Mouse (Mus musculus): Measurements from ENCODE around the gene Gpi1. TPM values are rescaled to one million over a fixed set of nuclear protein-coding genes. Genes with fewer than 3 reads are reported as not detected.
A peak's percentile ranks its signal among the peaks of the same experiment; 100 is the strongest.

Gpi1 gene
- polyA plus RNA-seq, 1 experiment = 396 TPM

- H3K79me2 ChIP-seq (ENCODE audit: control insufficient read depth, insufficient read depth) = peaks cover 63% of the 10 kb centered on the region
- H3K36me3 ChIP-seq (ENCODE audit: control insufficient read depth, insufficient read depth) = peaks cover 51% of the 10 kb centered on the region
- TF ChIP-seq FOSL1 (IDR thresholded peaks at IDR 0.05; ENCODE audit: insufficient read depth, low read length, poor library complexity, severe bottlenecking) (no peak), MYOD1 (IDR thresholded peaks at IDR 0.05; ENCODE audit: control insufficient read depth, insufficient read length, low read depth) (no peak), USF1 (IDR thresholded peaks at IDR 0.05; ENCODE audit: low read depth) (no peak), MYOG (IDR thresholded peaks at IDR 0.05; ENCODE audit: control insufficient read depth, extremely low read depth, insufficient read length) (no peak), CTCF (IDR thresholded peaks at IDR 0.05; ENCODE audit: control insufficient read depth, insufficient read depth, insufficient read length) (no peak), MAX (IDR thresholded peaks at IDR 0.05) (no peak), CEBPB (IDR thresholded peaks at IDR 0.05; ENCODE audit: low read depth) (no peak)
- H3K79me3 ChIP-seq (ENCODE audit: low read depth) = peaks cover 34% of the 10 kb centered on the region
- H3ac ChIP-seq (ENCODE audit: control insufficient read depth, insufficient read length, low read depth) = peak overlapping the region; percentile 41
- peak overlapping the region; percentile 50 for H3K4me3 ChIP-seq (ENCODE audit: insufficient read depth, poor library complexity, severe bottlenecking)
- H3K27me3 ChIP-seq (ENCODE audit: control insufficient read depth, insufficient read depth, insufficient read length) = no peaks in the 10 kb centered on the region
These were observed 1.5 kb downstream of the Gpi1 start for GRCm38 (mm10) chr7:34228641-34229040.

GRCm38 (mm10) chr7:34226846-34227245 lies 3.3 kb downstream of the Gpi1 start:
- H3K4me3 ChIP-seq (ENCODE audit: insufficient read depth, poor library complexity, severe bottlenecking) = no peak overlapping the region
- H3K79me2 ChIP-seq (ENCODE audit: control insufficient read depth, insufficient read depth) = peaks cover 76% of the 10 kb centered on the region
- H3K36me3 ChIP-seq (ENCODE audit: control insufficient read depth, insufficient read depth) = peaks cover 66% of the 10 kb centered on the region
- no peak for TF ChIP-seq CEBPB (IDR thresholded peaks at IDR 0.05; ENCODE audit: low read depth)
- TF ChIP-seq MYOD1 (IDR thresholded peaks at IDR 0.05; ENCODE audit: control insufficient read depth, insufficient read length, low read depth) = no peak
- TF ChIP-seq MYOG (IDR thresholded peaks at IDR 0.05; ENCODE audit: control insufficient read depth, extremely low read depth, insufficient read length) = no peak
- TF ChIP-seq FOSL1 (IDR thresholded peaks at IDR 0.05; ENCODE audit: insufficient read depth, low read length, poor library complexity, severe bottlenecking) = no peak
- TF ChIP-seq CTCF (IDR thresholded peaks at IDR 0.05; ENCODE audit: control insufficient read depth, insufficient read depth, insufficient read length) = no peak
- no peak for TF ChIP-seq MAX (IDR thresholded peaks at IDR 0.05)
- TF ChIP-seq USF1 (IDR thresholded peaks at IDR 0.05; ENCODE audit: low read depth) = no peak
- no peak overlapping the region for H3ac ChIP-seq (ENCODE audit: control insufficient read depth, insufficient read length, low read depth)
- H3K27me3 ChIP-seq (ENCODE audit: control insufficient read depth, insufficient read depth, insufficient read length) = no peaks in the 10 kb centered on the region
- peaks cover 39% of the 10 kb centered on the region for H3K79me3 ChIP-seq (ENCODE audit: low read depth)

- TF ChIP-seq CEBPB (IDR thresholded peaks at IDR 0.05; ENCODE audit: low read depth) = no peak
- Histone ChIP-seq H3K27me3 (ENCODE audit: control insufficient read depth, insufficient read depth, insufficient read length) (no peaks in the 10 kb centered on the region), H3K36me3 (ENCODE audit: control insufficient read depth, insufficient read depth) (peaks cover 72% of the 10 kb centered on the region), H3K79me3 (ENCODE audit: low read depth) (peaks cover 39% of the 10 kb centered on the region), H3K4me3 (ENCODE audit: insufficient read depth, poor library complexity, severe bottlenecking) (no peak overlapping the region), H3ac (ENCODE audit: control insufficient read depth, insufficient read length, low read depth) (no peak overlapping the region), H3K79me2 (ENCODE audit: control insufficient read depth, insufficient read depth) (peaks cover 76% of the 10 kb centered on the region)
These were observed 4.0 kb downstream of the Gpi1 start for GRCm38 (mm10) chr7:34226086-34226485.

DNA sequence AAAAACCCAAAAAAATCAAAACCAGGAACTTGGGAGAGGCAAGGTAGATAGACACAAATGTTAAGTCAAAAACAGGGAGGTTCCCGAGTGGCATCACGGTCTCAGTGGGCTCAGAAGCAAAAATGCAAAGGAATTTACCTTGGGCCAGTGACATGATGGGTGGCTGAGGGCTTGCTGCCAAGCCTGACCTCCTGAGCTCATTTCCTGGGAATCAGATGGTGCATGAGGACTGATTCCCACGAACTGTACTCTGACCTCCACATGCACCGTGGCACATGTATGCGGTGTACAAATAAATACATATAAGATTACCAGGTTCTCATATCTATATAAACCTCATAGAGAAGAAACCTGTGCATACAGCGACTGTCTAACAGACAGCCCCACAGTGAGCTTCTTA lies 5.8 kb downstream of the Gpi1 start:
- H3K79me3 ChIP-seq (ENCODE audit: low read depth) = peaks cover 39% of the 10 kb centered on the region
- peaks cover 67% of the 10 kb centered on the region for H3K79me2 ChIP-seq (ENCODE audit: control insufficient read depth, insufficient read depth)
- H3K4me3 ChIP-seq (ENCODE audit: insufficient read depth, poor library complexity, severe bottlenecking) = no peak overlapping the region
- H3K27me3 ChIP-seq (ENCODE audit: control insufficient read depth, insufficient read depth, insufficient read length) = no peaks in the 10 kb centered on the region
- H3ac ChIP-seq (ENCODE audit: control insufficient read depth, insufficient read length, low read depth) = no peak overlapping the region
- TF ChIP-seq MYOD1 (IDR thresholded peaks at IDR 0.05; ENCODE audit: control insufficient read depth, insufficient read length, low read depth) (no peak), MYOG (IDR thresholded peaks at IDR 0.05; ENCODE audit: control insufficient read depth, extremely low read depth, insufficient read length) (no peak), USF1 (IDR thresholded peaks at IDR 0.05; ENCODE audit: low read depth) (no peak), CEBPB (IDR thresholded peaks at IDR 0.05; ENCODE audit: low read depth) (no peak), MAX (IDR thresholded peaks at IDR 0.05) (no peak)
- H3K36me3 ChIP-seq (ENCODE audit: control insufficient read depth, insufficient read depth) = peaks cover 87% of the 10 kb centered on the region

- TF ChIP-seq CEBPB (IDR thresholded peaks at IDR 0.05; ENCODE audit: low read depth) (no peak), MYOD1 (IDR thresholded peaks at IDR 0.05; ENCODE audit: control insufficient read depth, insufficient read length, low read depth) (no peak), MAX (IDR thresholded peaks at IDR 0.05) (no peak)
- Histone ChIP-seq H3K36me3 (ENCODE audit: control insufficient read depth, insufficient read depth) (peaks cover 89% of the 10 kb centered on the region), H3ac (ENCODE audit: control insufficient read depth, insufficient read length, low read depth) (no peak overlapping the region), H3K79me2 (ENCODE audit: control insufficient read depth, insufficient read depth) (peaks cover 48% of the 10 kb centered on the region), H3K27me3 (ENCODE audit: control insufficient read depth, insufficient read depth, insufficient read length) (no peaks in the 10 kb centered on the region), H3K4me3 (ENCODE audit: insufficient read depth, poor library complexity, severe bottlenecking) (no peak overlapping the region), H3K79me3 (ENCODE audit: low read depth) (peaks cover 21% of the 10 kb centered on the region)
These were observed 7.8 kb downstream of the Gpi1 start for GRCm38 (mm10) chr7:34222340-34222739.

DNA sequence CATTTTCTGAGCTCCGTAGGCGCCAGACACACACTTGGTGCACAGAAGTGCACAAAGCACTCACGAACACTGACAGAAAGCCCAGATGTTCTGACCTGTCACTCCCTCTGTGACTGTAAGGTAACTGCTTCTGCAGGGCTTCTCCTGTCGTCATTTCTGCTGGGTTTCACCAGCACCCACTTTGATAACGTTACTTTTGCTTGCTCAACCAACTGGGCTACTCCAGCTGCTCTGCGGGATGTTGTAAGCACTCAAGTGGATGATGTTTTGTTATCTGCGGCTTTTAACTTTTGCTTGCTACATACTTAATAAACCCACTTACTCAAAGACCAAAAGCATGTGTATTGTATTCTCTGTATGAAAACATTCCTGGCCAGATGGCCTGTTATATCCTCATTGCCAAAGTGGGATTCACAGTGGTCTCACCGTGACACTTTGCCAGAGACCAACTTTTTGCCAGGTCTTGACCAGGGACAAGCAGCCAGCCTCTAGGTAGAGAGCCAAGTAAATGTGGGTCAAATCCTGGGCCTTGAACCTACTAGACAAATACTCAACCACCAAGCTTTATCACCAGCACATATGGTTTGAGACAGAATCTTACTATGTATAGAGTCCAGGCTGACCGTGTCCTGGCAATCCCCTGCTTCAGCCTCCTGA lies 8.4 kb downstream of the Gpi1 start:
- Histone ChIP-seq H3ac (ENCODE audit: control insufficient read depth, insufficient read length, low read depth) (no peak overlapping the region), H3K79me3 (ENCODE audit: low read depth) (peaks cover 15% of the 10 kb centered on the region), H3K4me3 (ENCODE audit: insufficient read depth, poor library complexity, severe bottlenecking) (no peak overlapping the region), H3K36me3 (ENCODE audit: control insufficient read depth, insufficient read depth) (peaks cover 87% of the 10 kb centered on the region), H3K79me2 (ENCODE audit: control insufficient read depth, insufficient read depth) (peaks cover 42% of the 10 kb centered on the region), H3K27me3 (ENCODE audit: control insufficient read depth, insufficient read depth, insufficient read length) (no peaks in the 10 kb centered on the region)
- TF ChIP-seq FOSL1 (IDR thresholded peaks at IDR 0.05; ENCODE audit: insufficient read depth, low read length, poor library complexity, severe bottlenecking) (no peak), USF1 (IDR thresholded peaks at IDR 0.05; ENCODE audit: low read depth) (no peak), MYOD1 (IDR thresholded peaks at IDR 0.05; ENCODE audit: control insufficient read depth, insufficient read length, low read depth) (no peak), CEBPB (IDR thresholded peaks at IDR 0.05; ENCODE audit: low read depth) (no peak), CTCF (IDR thresholded peaks at IDR 0.05; ENCODE audit: control insufficient read depth, insufficient read depth, insufficient read length) (no peak), MAX (IDR thresholded peaks at IDR 0.05) (no peak), MYOG (IDR thresholded peaks at IDR 0.05; ENCODE audit: control insufficient read depth, extremely low read depth, insufficient read length) (no peak)
